Mouse (Mus musculus): Measurements from ENCODE around the gene Setd1a.
A peak's percentile ranks its signal among the peaks of the same experiment; 100 is the strongest.
"Not testable (repeated sequence)": the region's sequence is repeated elsewhere in the genome, so short reads cannot be mapped to it uniquely, and the experiment has no call there.

Gene Setd1a

DNA sequence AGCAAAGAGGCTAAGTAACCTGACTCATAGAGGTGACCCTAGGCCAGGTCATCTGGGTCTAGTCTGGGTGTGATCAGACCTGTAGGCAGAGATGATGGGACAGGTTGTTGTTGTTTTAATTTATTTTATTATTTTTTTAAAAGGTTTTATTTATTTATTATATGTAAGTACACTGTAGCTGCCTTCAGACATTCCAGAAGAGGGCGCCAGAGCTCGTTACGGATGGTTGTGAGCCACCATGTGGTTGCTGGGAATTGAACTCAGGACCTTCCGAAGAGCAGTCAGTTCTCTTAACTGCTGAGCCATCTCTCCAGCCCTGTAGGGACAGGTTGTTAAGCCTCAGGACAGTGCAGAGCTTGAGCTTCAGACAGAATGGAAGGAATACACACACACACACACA, 61.4 kb downstream of the Setd1a start:
- not testable (repeated sequence) for DNase-seq (ENCODE audit: low read depth)

DNA sequence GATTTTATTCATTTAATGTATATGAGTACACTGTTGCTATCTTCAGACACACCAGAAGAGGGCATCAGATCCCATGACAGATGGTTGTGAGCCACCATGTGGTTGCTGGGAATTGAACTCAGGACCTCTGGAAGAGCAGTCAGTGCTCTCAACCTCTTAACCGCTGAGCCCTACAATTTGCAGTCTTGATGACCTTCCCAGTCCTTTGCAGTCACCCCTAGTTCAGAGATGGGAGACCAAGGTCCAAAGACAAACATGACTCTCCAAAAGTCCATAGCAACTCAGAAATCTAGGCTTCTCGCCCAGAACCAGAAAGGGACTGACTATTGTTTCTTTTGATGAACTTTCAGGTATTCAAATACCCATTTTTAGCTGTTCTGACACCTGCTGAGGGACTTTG, 63.6 kb downstream of the Setd1a start:
- not testable (repeated sequence) for DNase-seq (ENCODE audit: low read depth)

DNA sequence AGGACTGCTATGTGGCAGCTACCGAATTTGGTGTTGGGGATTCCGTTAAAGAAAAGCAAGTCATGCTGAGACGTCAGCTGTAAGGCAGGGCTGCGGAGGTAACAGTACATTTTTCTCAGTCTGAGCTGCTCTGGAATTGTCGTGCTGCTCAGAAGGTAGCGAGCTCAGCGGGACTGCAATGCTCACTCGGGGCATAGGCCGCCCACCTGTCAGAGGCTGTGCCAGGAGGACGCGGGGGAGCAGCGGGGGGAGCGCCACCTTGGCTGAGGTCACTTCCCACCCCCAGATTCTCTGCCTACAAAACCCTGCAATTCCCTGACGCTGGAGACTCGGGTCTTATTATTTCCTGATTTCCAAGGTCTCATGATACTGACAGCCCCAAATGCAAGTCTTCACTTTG, 64.4 kb downstream of the Setd1a start:
- no peak for DNase-seq (ENCODE audit: low read depth)

DNA sequence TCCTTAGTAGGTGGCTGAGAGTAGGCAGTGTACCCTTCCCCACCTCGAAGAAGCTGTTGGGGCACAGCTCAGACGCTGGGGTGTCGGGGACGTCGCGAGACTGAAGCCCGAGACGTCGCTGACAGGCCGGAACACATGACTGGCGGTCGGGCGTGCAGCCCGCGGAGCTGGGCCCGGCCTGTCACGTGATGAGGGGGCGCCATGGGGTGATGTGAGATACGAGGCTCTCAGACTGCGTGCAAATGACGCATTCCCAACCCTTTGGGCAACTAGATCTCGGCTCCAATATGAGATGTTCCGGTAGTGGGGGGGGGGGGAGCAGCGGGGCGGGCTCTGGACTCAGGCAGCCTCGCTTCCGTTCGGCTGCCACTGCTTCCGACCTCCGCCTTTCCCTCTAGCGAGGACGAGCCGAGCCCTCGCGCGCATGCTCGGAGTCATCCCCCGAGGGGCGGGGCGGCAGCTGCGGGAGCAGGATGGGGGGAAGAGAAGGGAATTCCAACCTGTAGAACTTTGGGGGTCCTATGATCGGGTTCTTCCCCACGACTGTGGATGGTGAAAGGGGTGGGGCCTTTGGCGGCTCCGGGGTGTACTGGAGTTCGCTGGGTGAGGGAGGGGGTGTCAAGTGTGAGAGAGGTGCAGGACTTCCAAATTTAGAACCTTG, 65.0 kb downstream of the Setd1a start:
- DNase-seq (ENCODE audit: low read depth): peak; percentile 96

DNA sequence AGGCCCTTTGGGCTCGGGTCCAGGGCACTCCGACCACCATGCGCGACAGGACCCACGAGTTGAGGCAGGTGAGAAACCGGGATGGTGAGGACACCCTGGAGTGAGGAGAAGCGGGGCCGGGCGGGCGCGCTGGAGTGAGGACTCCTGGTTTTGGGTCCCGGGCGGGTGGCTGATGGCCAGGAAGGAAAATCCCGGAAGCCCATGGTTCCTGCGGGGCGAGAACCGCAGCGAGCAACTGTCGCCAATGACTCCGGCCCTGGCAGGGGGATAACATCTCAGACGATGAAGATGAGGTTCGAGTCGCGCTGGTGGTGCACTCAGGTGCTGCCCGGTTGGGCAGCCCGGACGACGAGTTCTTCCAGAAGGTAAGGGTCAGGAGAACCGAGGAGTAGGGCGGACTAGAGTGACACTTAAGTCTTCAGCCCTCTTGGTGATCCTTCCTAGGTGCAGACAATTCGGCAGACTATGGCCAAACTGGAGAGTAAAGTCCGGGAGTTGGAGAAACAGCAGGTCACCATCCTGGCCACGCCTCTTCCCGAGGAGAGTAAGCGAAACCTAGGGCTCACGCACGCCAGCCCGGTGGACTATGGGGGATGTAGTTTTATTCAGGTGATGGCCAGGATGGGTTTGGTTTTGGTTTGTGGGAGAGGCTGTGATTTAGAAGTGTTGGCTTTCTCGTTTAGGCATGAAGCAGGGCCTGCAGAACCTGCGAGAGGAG, 65.7 kb downstream of the Setd1a start:
- DNase-seq (ENCODE audit: low read depth): peak; percentile 89

All from NIH3T3 (cell line).